Mouse (Mus musculus) liver, adult 2 months (tissue): ENCODE results near the gene Pxt1.

Source experiments
- CTCF ChIP-seq: fragments of 200-500 bp; IDR thresholded peaks from 2 replicates; pipeline ENCODE4 v1.5.1; 2011; ENCODE audit warnings: low read depth, low read length, control low read depth
- POLR2A ChIP-seq: fragments of 200-500 bp; IDR thresholded peaks from 2 replicates; pipeline ENCODE4 v1.6.1; 2011; ENCODE audit warnings: low read length, control low read depth; ENCODE audit not compliant: insufficient read depth; ENCODE audit errors: extremely low read depth

DNA sequence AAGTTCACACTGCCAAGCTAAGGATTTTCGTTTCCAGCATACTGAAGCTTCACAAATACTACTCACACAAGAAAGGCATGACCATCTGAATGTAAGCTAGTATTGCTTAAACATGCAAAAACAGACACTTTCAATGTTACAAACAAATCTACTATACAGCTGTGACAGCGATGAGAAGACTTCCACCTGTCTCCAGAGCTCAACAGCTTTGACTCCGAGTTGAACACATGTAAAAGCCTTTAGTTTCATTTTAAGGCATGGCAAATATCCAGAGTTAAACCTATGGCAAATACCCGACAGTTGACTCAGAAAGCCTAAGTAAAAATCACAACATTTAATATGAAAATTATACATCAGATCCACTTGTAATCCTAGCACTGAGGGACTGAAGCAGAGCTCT is 44.7 kb upstream of the Pxt1 start:
- TF ChIP-seq POLR2A (no peak), CTCF (no peak)
